Mouse (Mus musculus) lung, adult 2 months (tissue): ENCODE results near the gene Brk1.

Experiments used
- CTCF ChIP-seq: fragments of 200-500 bp; IDR thresholded peaks from 2 replicates; pipeline ENCODE4 v1.5.1; 2011; ENCODE audit warnings: mild to moderate bottlenecking, low read length, control low read depth; ENCODE audit not compliant: insufficient read depth
- POLR2A ChIP-seq: fragments of 200-500 bp; IDR thresholded peaks from 2 replicates; pipeline ENCODE4 v1.6.1; 2011; ENCODE audit warnings: low read depth, mild to moderate bottlenecking, control low read depth, low read length, borderline replicate concordance; ENCODE audit errors: extremely low read depth

GRCm38 (mm10) chr6:113592637-113593036 lies 11.9 kb upstream of the Brk1 start:
- TF ChIP-seq CTCF (no peak), POLR2A (no peak)
